Mouse (Mus musculus) forebrain, embryonic 13.5 days (tissue): ENCODE measurements at regions not wholly inside any gene's neighbourhood (a gene's known extent, or its start where the extent isn't known, plus 50 kb on each side); places are given as distances from the start of the nearest gene placed in this dataset.

Experiments
- ATAC-seq: fragments of 200-750 bp; cut with Nextera tagmentation; 2 replicates; pipeline ENCODE4 v1.8.0; 2017
- H3K27ac ChIP-seq: fragments of 300-500 bp; sonication (generic); 2 replicates; pipeline ENCODE4 v1.5.1; 2015; ENCODE audit warnings: inconsistent platforms, mild to moderate bottlenecking, moderate library complexity
- H3K27me3 ChIP-seq: fragments of 300-500 bp; sonication (generic); 2 replicates; pipeline ENCODE4 v1.6.1; 2015; ENCODE audit warnings: mild to moderate bottlenecking, inconsistent platforms
- H3K36me3 ChIP-seq: fragments of 300-500 bp; sonication (generic); 2 replicates; pipeline ENCODE4 v1.6.1; 2015; ENCODE audit warnings: mild to moderate bottlenecking, inconsistent platforms; ENCODE audit not compliant: poor library complexity, severe bottlenecking
- H3K4me1 ChIP-seq: fragments of 300-500 bp; sonication (generic); 2 replicates; pipeline ENCODE4 v1.6.1; 2015; ENCODE audit warnings: inconsistent platforms
- H3K4me2 ChIP-seq: fragments of 300-500 bp; sonication (generic); 2 replicates; pipeline ENCODE4 v1.6.1; 2015; ENCODE audit warnings: inconsistent platforms, mild to moderate bottlenecking, moderate library complexity
- H3K4me3 ChIP-seq: fragments of 300-500 bp; sonication (generic); 2 replicates; pipeline ENCODE4 v1.5.1; 2015; ENCODE audit warnings: mild to moderate bottlenecking, inconsistent platforms
- H3K9ac ChIP-seq: fragments of 300-500 bp; sonication (generic); 2 replicates; pipeline ENCODE4 v1.6.1; 2015; ENCODE audit warnings: mild to moderate bottlenecking, inconsistent platforms
- H3K9me3 ChIP-seq: fragments of 300-500 bp; sonication (generic); replicated peaks from 2 replicates; pipeline ENCODE4 v1.6.1; 2016; ENCODE audit warnings: inconsistent platforms
- WGBS: fragments of 180-500 bp; shearing (Covaris S2); methylation state at CpG from one replicate; pipeline ENCODE4 v1.1.7; 2015; 5-methylcytosine and 5-hydroxymethylcytosine counted together

DNA sequence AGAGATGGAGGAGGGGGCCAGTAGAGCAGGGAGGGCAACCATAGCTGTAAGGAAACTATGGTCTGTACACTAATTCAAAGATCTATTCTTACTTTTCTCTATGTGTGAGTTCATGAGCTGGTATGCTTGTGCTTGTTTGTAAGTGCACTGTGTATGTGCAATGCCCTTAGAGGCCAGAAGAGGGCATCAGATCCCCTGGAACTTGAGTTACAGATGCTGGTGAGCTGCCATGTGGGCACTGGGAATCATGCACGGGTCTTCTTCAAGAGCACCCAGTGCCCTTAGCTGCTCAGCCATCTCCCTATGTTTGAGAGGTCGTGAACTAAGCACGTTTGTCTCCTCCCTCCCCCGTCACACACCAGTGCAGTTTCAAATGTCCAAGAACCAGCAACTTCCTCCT, 68.9 kb downstream of the Tbx3 start:
- no peak overlapping the region for H3K4me2 ChIP-seq
- no peaks in the 10 kb centered on the region for H3K4me1 ChIP-seq
- WGBS: 64% methylated on average over 4 of the region's 4 CpGs
- H3K9ac ChIP-seq: no peak overlapping the region
- no peak for ATAC-seq
- H3K4me3 ChIP-seq: no peak overlapping the region
- H3K36me3 ChIP-seq: no peaks in the 10 kb centered on the region
- 0 out of 2 replicates have a peak, but pooled peaks cover 6% of the 10 kb centered on the region for H3K27me3 ChIP-seq
- no peak overlapping the region for H3K27ac ChIP-seq
- no peaks in the 10 kb centered on the region for H3K9me3 ChIP-seq

DNA sequence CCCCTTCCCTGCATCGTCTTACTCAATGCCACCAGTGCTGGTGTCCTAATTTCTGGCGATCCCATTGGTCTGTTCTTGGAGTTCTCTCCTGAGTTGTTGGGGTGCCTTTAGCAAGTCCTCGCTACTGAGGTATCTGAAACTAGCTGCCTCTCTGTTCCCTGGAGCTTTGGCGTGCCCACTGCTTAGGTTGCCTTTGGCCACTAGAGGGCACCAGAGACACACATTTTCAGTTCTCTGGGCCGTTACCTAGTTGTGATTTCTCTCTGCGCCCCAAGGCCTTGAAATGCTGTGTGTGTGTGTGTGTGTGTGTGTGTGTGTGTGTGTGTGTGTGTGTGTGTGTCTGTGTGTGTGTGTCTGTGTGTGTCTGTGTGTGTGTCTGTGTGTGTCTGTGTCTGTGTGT, 70.6 kb downstream of the Tbx3 start:
- WGBS: 5% methylated on average over 6 of the region's 6 CpGs
- no peaks in the 10 kb centered on the region for H3K36me3 ChIP-seq
- H3K4me2 ChIP-seq: no peak overlapping the region
- H3K27me3 ChIP-seq: peaks cover 9% of the 10 kb centered on the region; the same call in 1 of the 2 replicates
- H3K9ac ChIP-seq: no peak overlapping the region
- H3K27ac ChIP-seq: no peak overlapping the region
- H3K9me3 ChIP-seq: no peaks in the 10 kb centered on the region
- H3K4me3 ChIP-seq: no peak overlapping the region
- 0 out of 2 replicates have a peak, but pooled peaks have one; percentile 50 for ATAC-seq
- H3K4me1 ChIP-seq: no peaks in the 10 kb centered on the region

DNA sequence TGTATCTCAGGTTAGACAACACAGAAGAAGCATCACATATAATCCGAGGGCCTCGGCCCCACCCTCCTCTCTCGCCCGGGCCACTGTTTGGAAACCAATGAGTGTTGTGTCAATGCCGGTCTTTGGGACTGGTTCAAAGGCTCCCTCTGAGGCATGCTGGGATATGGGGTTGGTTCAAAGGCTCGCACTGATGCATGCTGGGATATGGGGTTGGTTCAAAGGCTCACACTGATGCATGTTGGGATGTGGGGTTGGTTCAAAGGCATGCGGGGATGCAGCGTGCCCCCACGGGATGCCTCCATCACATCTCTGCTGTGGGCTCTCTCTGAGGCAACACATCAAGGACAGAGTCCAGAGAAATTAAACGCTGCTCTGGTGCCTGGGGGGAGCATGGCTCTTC, 73.3 kb downstream of the Tbx3 start:
- H3K27me3 ChIP-seq: peaks cover 31% of the 10 kb centered on the region
- no peak overlapping the region for H3K4me3 ChIP-seq
- no peaks in the 10 kb centered on the region for H3K36me3 ChIP-seq
- H3K9me3 ChIP-seq: no peaks in the 10 kb centered on the region; the same call in 1 of the 2 replicates
- H3K27ac ChIP-seq: no peak overlapping the region
- H3K9ac ChIP-seq: no peak overlapping the region
- no peak for ATAC-seq
- H3K4me2 ChIP-seq: no peak overlapping the region
- H3K4me1 ChIP-seq: no peaks in the 10 kb centered on the region
- whole genome bisulfite sequencing: 83% methylated on average over 10 of the region's 10 CpGs

DNA sequence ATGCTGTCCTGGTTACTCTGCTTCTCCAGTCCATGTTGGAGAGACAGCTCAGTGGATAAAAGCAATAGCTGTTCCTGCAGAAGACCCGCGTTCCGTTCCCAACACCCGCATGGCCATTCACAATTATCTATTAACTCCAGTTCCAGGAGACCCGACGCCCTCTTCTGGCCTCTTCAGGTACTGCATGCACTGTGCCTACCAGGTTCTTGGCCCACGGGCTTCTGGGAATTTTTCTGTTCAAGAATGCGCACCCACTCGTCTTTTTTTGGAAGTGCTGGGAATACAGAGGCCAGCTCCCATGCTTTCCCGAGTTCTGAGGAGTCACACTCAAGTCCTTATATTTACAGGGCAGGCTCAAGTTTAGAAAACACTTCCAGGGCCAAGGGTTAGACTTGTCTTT, 76.6 kb downstream of the Tbx3 start:
- Histone ChIP-seq H3K27me3 (peaks cover 50% of the 10 kb centered on the region), H3K4me1 (no peaks in the 10 kb centered on the region), H3K36me3 (no peaks in the 10 kb centered on the region), H3K4me3 (no peak overlapping the region), H3K27ac (no peak overlapping the region), H3K9me3 (no peaks in the 10 kb centered on the region; the same call in 1 of the 2 replicates), H3K4me2 (no peak overlapping the region), H3K9ac (no peak overlapping the region)
- no peak for ATAC-seq
- WGBS: 78% methylated on average over 10 of the region's 10 CpGs

DNA sequence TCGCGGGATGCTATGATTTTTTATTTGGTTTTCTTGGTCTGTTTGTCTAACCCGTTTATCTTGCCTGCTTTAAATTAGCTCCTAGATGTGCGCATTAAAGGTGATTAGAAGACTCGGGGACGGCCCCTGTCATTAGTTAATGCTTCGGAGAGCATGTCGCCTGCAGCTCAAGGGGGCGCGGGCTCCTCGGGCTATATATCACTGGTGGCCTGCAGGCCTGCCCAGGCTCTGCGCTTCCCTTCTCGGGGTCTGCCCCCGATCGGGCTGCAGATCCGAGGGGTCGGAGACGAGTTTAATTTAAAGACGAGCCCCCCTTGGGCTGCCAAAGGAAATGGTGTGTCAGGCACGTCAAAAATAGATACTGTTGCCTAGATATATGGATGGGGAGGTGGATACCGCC, 78.2 kb downstream of the Tbx3 start:
- Histone ChIP-seq H3K4me2 (peak overlapping the region; percentile 35), H3K9ac (no peak overlapping the region)

DNA sequence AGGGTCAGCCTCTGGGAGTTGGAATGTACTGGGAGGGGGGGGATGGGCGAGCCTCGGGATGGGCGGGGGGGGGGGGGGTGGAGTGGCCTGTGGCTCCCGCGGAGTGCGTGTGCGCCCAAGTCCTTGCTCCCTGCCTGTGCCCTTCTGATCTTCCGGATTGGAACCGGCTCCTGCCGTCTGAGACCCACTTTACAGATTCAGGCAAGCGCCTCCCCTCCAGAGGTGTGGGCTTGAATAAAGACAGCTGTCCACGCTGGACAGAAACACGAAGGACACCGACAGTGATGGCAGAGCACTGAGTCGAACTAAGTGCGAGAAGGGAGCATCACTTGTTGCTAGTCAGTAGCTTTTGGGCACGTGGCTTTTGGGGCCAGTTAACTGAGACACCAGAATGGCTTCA, 78.7 kb downstream of the Tbx3 start:
- WGBS: 9% methylated on average over 12 of the region's 17 CpGs
- H3K9ac ChIP-seq: no peak overlapping the region

More for the DNA sequence above, 78.2 kb downstream of the Tbx3 start:
- under 1% methylated on average over 21 of the region's 21 CpGs for WGBS
- no peaks in the 10 kb centered on the region for H3K4me1 ChIP-seq
- peaks cover 2% of the 10 kb centered on the region; the same call in 1 of the 2 replicates for H3K9me3 ChIP-seq
- no peak overlapping the region for H3K27ac ChIP-seq
- peaks cover 49% of the 10 kb centered on the region for H3K27me3 ChIP-seq
- H3K4me3 ChIP-seq: no peak overlapping the region; the same call in 1 of the 2 replicates
- ATAC-seq: no peak
- H3K36me3 ChIP-seq: no peaks in the 10 kb centered on the region

DNA sequence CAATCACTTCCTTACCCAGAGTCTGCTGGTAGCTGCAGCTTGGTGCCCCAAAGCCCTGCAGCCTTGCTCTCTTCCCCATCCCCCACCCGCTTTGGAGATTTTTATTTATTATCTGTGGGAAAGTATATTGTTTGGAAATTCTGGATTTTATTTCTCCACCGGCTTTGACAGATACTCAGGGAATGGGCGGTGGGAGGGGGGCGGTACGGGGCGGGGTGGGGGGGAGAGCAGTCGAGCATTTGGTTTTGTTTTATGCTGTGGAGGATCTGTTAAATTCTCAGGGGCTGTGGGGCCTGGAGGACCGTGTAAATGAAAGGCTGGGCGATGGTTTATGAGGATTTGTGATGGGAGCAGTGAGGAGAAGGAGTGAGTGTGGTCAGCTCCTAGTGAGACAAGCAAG, 76.7 kb upstream of the Tbx5 start:
- Histone ChIP-seq H3K9ac (no peak overlapping the region), H3K4me3 (no peak overlapping the region), H3K36me3 (no peaks in the 10 kb centered on the region), H3K27ac (no peak overlapping the region), H3K27me3 (peaks cover 6% of the 10 kb centered on the region; the same call in 1 of the 2 replicates), H3K9me3 (peaks cover 3% of the 10 kb centered on the region; the same call in 1 of the 2 replicates), H3K4me2 (no peak overlapping the region), H3K4me1 (no peaks in the 10 kb centered on the region)
- no peak for ATAC-seq
- 62% methylated on average over 9 of the region's 9 CpGs for WGBS

More for the DNA sequence above, 78.7 kb downstream of the Tbx3 start:
- Histone ChIP-seq H3K4me3 (no peak overlapping the region), H3K27ac (no peak overlapping the region), H3K4me2 (no peak overlapping the region; the same call in 1 of the 2 replicates), H3K9me3 (peaks cover 3% of the 10 kb centered on the region; the same call in 1 of the 2 replicates), H3K27me3 (peaks cover 49% of the 10 kb centered on the region), H3K36me3 (no peaks in the 10 kb centered on the region), H3K4me1 (no peaks in the 10 kb centered on the region)
- ATAC-seq: no peak

DNA sequence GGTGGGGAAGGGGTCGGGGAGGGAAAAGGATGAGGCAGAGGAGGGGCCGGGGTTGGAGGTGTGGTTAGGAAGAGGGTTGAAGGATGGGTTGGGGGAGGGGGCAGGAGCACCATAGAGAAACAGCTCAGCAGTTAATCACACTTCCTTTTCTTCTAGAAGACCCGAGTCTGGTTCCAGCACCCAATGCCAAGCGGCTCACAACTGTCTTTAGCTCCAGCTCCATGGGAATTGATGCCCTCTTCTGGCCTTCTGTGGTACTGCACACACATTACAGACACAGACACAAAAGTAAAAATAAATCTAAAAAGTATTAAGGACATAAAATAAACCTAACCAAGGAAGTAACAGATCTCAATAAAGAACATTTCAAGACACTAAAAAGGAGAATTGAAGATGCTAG, 73.6 kb upstream of the Tbx5 start:
- Histone ChIP-seq H3K9ac (no peak overlapping the region), H3K9me3 (no peaks in the 10 kb centered on the region), H3K4me2 (no peak overlapping the region), H3K27ac (no peak overlapping the region), H3K27me3 (no peaks in the 10 kb centered on the region), H3K4me3 (no peak overlapping the region), H3K4me1 (no peaks in the 10 kb centered on the region), H3K36me3 (no peaks in the 10 kb centered on the region)
- 78% methylated on average over 4 of the region's 4 CpGs for WGBS
- no peak for ATAC-seq

DNA sequence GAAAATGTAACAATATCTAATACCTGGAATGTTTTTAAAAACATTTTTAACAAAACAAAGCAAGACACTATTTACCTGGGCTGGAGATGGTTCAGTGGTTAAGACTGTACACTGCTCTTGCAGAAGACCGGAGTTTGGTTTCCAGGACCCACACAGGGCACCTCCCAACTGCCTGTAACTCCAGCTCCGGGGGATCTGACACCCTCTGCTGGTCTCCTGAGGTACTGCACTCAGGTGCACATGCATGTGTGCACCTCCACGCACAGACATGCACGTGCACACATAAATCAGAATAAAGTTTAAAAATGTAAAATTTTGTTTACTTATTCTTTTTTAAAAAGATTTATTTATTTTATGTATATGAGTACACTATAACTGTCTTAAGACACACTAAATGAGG, 70.4 kb upstream of the Tbx5 start:
- Histone ChIP-seq H3K27me3 (no peaks in the 10 kb centered on the region), H3K36me3 (no peaks in the 10 kb centered on the region), H3K4me2 (no peak overlapping the region), H3K9ac (no peak overlapping the region), H3K4me1 (no peaks in the 10 kb centered on the region), H3K4me3 (no peak overlapping the region), H3K9me3 (no peaks in the 10 kb centered on the region), H3K27ac (no peak overlapping the region)
- WGBS: 83% methylated on average over 4 of the region's 4 CpGs
- no peak for ATAC-seq

DNA sequence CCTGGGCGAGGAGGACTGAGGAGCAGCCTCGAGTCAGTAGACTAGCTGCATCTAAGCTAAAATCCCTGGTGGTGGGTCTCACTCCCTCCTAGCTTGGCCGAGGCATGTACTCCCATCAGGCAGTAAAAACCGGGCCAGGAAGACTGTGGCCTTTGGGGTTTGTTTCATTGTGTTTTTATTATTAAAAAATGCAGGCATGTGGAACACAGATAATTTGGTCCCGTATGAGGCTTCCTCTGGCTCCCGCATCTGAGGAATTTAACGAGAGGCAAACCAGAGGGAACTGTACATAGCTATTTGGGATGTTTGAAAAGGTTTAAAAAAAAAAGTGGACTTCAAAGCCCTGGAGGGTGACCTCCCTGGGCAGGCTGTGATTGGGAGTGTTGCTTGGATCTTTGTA, 69.1 kb upstream of the Tbx5 start:
- Histone ChIP-seq H3K27me3 (no peaks in the 10 kb centered on the region), H3K4me3 (no peak overlapping the region), H3K4me2 (no peak overlapping the region), H3K4me1 (no peaks in the 10 kb centered on the region), H3K9ac (no peak overlapping the region), H3K27ac (no peak overlapping the region), H3K36me3 (no peaks in the 10 kb centered on the region), H3K9me3 (no peaks in the 10 kb centered on the region)
- WGBS: 25% methylated on average over 7 of the region's 7 CpGs
- no peak for ATAC-seq

DNA sequence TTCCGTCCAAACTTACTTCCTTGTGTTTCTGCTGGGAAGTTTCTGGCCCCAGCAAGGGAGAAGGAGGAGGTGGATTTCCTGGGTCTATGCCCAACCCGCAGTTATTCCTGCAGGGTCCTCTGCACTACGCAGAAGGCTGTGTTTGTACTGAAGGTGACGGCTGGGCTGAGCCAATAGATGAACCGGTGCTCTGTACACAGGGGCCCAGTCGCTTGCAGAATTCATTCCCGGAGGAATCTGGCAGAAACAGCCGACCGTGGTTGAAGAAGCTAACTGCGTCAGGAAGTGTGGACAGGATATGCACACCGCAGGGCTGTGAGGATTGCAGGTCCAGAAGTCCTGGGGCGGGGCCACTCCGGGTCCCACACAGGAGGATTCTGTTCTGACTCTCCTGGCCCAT, 66.1 kb upstream of the Tbx5 start:
- no peak for ATAC-seq
- Histone ChIP-seq H3K4me1 (no peaks in the 10 kb centered on the region), H3K27ac (no peak overlapping the region), H3K4me3 (no peak overlapping the region), H3K4me2 (no peak overlapping the region), H3K27me3 (0 out of 2 replicates have a peak, but pooled peaks cover 7% of the 10 kb centered on the region), H3K9me3 (no peaks in the 10 kb centered on the region), H3K9ac (no peak overlapping the region), H3K36me3 (no peaks in the 10 kb centered on the region)
- WGBS: 60% methylated on average over 13 of the region's 13 CpGs

DNA sequence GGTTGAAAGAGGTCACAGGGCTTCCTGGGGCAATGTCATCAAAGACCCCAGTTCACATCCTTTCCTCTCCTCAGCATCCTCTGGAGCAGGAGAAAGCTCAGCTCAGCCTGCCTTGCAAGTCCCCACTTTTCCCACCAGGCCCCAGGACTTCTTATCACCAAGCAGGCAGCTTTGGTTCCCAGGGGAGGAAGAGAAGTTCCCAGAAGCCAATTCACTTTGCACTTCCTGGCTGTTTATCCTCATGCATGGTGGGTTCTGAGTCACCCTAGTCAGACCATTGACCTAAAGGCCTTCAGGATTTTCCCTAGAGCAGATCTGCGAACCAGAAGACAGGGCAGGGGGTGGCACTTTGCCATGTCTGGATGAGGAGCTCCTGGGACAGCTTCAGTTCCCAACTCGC, 61.5 kb upstream of the Tbx5 start:
- Histone ChIP-seq H3K9ac (no peak overlapping the region), H3K4me1 (no peaks in the 10 kb centered on the region), H3K27me3 (0 out of 2 replicates have a peak, but pooled peaks cover 7% of the 10 kb centered on the region), H3K27ac (no peak overlapping the region), H3K36me3 (no peaks in the 10 kb centered on the region), H3K4me3 (no peak overlapping the region), H3K4me2 (no peak overlapping the region), H3K9me3 (no peaks in the 10 kb centered on the region)
- ATAC-seq: no peak
- 74% methylated on average over 2 of the region's 2 CpGs for whole genome bisulfite sequencing
